Mouse (Mus musculus) midbrain, embryonic 13.5 days (tissue): Measurements from ENCODE around the gene Emc3. TPM values are rescaled to one million over a fixed set of nuclear protein-coding genes. Genes with fewer than 3 reads are reported as not detected.

Source experiments
- ATAC-seq: fragments of 200-750 bp; cut with Nextera tagmentation; 2 replicates; pipeline ENCODE4 v1.8.0; 2017; ENCODE audit warnings: mild to moderate bottlenecking, moderate TSS enrichment, moderate library complexity
- H3K27ac ChIP-seq: fragments of 300-500 bp; sonication (generic); 2 replicates; pipeline ENCODE4 v1.5.1; 2015; ENCODE audit warnings: inconsistent platforms, mild to moderate bottlenecking, moderate library complexity
- H3K27me3 ChIP-seq: fragments of 300-500 bp; sonication (generic); 2 replicates; pipeline ENCODE4 v1.6.1; 2015; ENCODE audit warnings: mild to moderate bottlenecking, inconsistent platforms
- H3K36me3 ChIP-seq: fragments of 300-500 bp; sonication (generic); 2 replicates; pipeline ENCODE4 v1.6.1; 2015; ENCODE audit warnings: mild to moderate bottlenecking, inconsistent platforms
- H3K4me1 ChIP-seq: fragments of 300-500 bp; sonication (generic); replicated peaks from 2 replicates; pipeline ENCODE4 v1.6.1; 2015; ENCODE audit warnings: inconsistent platforms
- H3K4me2 ChIP-seq: fragments of 300-500 bp; sonication (generic); replicated peaks from 2 replicates; pipeline ENCODE4 v1.6.1; 2015; ENCODE audit warnings: moderate library complexity, mild to moderate bottlenecking, inconsistent platforms
- H3K4me3 ChIP-seq: fragments of 300-500 bp; sonication (generic); replicated peaks from 2 replicates; pipeline ENCODE4 v1.5.1; 2015; ENCODE audit warnings: mild to moderate bottlenecking, inconsistent platforms
- H3K9ac ChIP-seq: fragments of 300-500 bp; sonication (generic); replicated peaks from 2 replicates; pipeline ENCODE4 v1.6.1; 2015; ENCODE audit warnings: mild to moderate bottlenecking, inconsistent platforms
- H3K9me3 ChIP-seq: fragments of 300-500 bp; sonication (generic); 2 replicates; pipeline ENCODE4 v1.6.1; 2016; ENCODE audit warnings: mild to moderate bottlenecking, inconsistent platforms
- WGBS: fragments of 180-500 bp; shearing (Covaris S2); methylation state at CpG from one replicate; pipeline ENCODE4 v1.1.7; 2015; 5-methylcytosine and 5-hydroxymethylcytosine counted together
- polyA plus RNA-seq: library from polyadenylated mRNA; unstranded; fragments of >200 nt; fragmentation: Nextera tagmentation; extraction: Ambion mirVana; gene quantifications from 2 replicates; pipeline ENCODE4 v1.2.1, GENCODE M21; 2015

The Emc3 gene
- polyA plus RNA-seq, 1 experiment from 2014 or later = 99.6 TPM

- H3K27ac ChIP-seq = no peak overlapping the region
- peak; percentile 79 for ATAC-seq
- peak overlapping the region; percentile 53 for H3K9ac ChIP-seq
Observed at GRCm38 (mm10) chr6:113494258-113494788, 37.1 kb downstream of the Emc3 start.

GRCm38 (mm10) chr6:113492101-113492864 is 39.2 kb downstream of the Emc3 start:
- ATAC-seq = no peak
- peaks cover 17% of the 10 kb centered on the region; the same call in 1 of the 2 replicates for H3K4me1 ChIP-seq
- H3K4me3 ChIP-seq = no peak overlapping the region
- no peak overlapping the region for H3K9ac ChIP-seq
- peaks cover 59% of the 10 kb centered on the region for H3K36me3 ChIP-seq
- WGBS = 83% methylated on average over 24 of the region's 24 CpGs
- H3K9me3 ChIP-seq = no peaks in the 10 kb centered on the region
- H3K27me3 ChIP-seq = peaks cover 14% of the 10 kb centered on the region
- H3K27ac ChIP-seq = no peak overlapping the region
- H3K4me2 ChIP-seq = no peak overlapping the region

More at GRCm38 (mm10) chr6:113494258-113494788, 37.1 kb downstream of the Emc3 start:
- peaks cover 14% of the 10 kb centered on the region for H3K27me3 ChIP-seq
- H3K4me3 ChIP-seq = peak overlapping the region; percentile 41
- peaks cover 17% of the 10 kb centered on the region; the same call in 1 of the 2 replicates for H3K4me1 ChIP-seq
- no peaks in the 10 kb centered on the region for H3K9me3 ChIP-seq
- H3K4me2 ChIP-seq = peak overlapping the region; percentile 58
- H3K36me3 ChIP-seq = peaks cover 41% of the 10 kb centered on the region
- WGBS = 1% methylated on average over 54 of the region's 54 CpGs

DNA sequence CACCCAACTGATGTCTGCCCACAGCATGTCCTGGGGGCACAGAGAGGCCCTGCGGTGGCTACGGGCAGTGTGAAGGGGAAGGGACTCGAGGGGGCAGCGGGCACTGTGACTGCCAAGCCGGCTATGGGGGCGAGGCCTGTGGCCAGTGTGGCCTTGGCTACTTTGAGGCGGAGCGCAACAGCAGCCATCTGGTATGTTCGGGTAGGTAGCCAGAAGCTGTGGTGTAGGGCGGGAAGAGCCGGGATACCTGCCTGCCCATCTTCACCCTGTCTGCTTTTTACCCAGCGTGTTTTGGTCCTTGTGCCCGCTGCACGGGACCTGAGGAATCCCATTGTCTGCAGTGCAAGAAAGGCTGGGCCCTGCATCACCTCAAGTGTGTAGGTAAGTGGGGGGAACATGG is 42.0 kb downstream of the Emc3 start:
- 95% methylated on average over 14 of the region's 14 CpGs for WGBS
- Histone ChIP-seq H3K4me1 (peaks cover 26% of the 10 kb centered on the region), H3K27me3 (no peaks in the 10 kb centered on the region), H3K4me2 (no peak overlapping the region), H3K9me3 (no peaks in the 10 kb centered on the region), H3K4me3 (no peak overlapping the region), H3K27ac (no peak overlapping the region), H3K9ac (no peak overlapping the region), H3K36me3 (peaks cover 64% of the 10 kb centered on the region)
- ATAC-seq = no peak

DNA sequence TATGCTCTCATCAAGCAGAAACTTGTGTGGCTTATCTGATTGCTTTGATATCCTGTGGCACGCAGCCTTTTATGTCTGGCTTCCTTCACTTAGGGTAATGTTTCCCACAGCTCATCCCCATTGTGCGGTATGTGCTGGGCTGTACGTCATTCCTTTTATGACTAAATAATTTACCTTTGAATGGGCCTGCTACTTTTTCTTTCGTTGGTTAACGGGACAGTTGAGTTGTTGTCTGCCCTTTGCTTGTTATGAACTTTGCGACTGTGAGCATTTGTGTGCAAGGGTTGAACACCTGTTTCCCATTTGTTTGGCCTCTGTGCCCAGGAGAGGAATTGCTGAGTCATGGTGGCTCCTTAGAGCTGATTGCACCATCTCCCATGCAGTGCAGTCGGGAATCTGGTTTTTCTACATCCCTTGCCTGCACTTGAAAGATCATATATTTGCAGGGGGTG is 44.3 kb downstream of the Emc3 start:
- peaks cover 51% of the 10 kb centered on the region for H3K36me3 ChIP-seq
- no peak overlapping the region for H3K4me3 ChIP-seq
- no peak overlapping the region for H3K27ac ChIP-seq
- H3K4me2 ChIP-seq = no peak overlapping the region
- H3K27me3 ChIP-seq = no peaks in the 10 kb centered on the region
- 64% methylated on average over 7 of the region's 7 CpGs for WGBS
- peaks cover 34% of the 10 kb centered on the region for H3K4me1 ChIP-seq
- ATAC-seq = no peak
- no peaks in the 10 kb centered on the region for H3K9me3 ChIP-seq
- H3K9ac ChIP-seq = no peak overlapping the region

GRCm38 (mm10) chr6:113483729-113484128 is 47.7 kb downstream of the Emc3 start:
- Histone ChIP-seq H3K9ac (peak overlapping the region; percentile 87), H3K36me3 (peaks cover 19% of the 10 kb centered on the region), H3K27me3 (peaks cover 24% of the 10 kb centered on the region; the same call in 1 of the 2 replicates), H3K27ac (peak overlapping the region; percentile 90), H3K4me2 (peak overlapping the region; percentile 84), H3K9me3 (no peaks in the 10 kb centered on the region), H3K4me3 (peak overlapping the region; percentile 65), H3K4me1 (peaks cover 41% of the 10 kb centered on the region)
- 6% methylated on average over 10 of the region's 10 CpGs for WGBS
- ATAC-seq = peak; percentile 75

GRCm38 (mm10) chr6:113483100-113483615 is 48.3 kb downstream of the Emc3 start, which contains the start of gene Creld1:
TSS of gene Creld1 (plus strand) at chr6:113483297.
- Histone ChIP-seq H3K9me3 (no peaks in the 10 kb centered on the region), H3K36me3 (peaks cover 14% of the 10 kb centered on the region), H3K27me3 (peaks cover 24% of the 10 kb centered on the region; the same call in 1 of the 2 replicates), H3K4me1 (peaks cover 41% of the 10 kb centered on the region), H3K4me3 (peak within 1 kb of the TSS; percentile 65), H3K9ac (peak within 1 kb of the TSS; percentile 87), H3K27ac (peak within 1 kb of the TSS; percentile 90), H3K4me2 (peak within 1 kb of the TSS; percentile 84)
- under 1% methylated on average over 26 of the region's 26 CpGs for WGBS
- peak; percentile 97 for ATAC-seq

DNA sequence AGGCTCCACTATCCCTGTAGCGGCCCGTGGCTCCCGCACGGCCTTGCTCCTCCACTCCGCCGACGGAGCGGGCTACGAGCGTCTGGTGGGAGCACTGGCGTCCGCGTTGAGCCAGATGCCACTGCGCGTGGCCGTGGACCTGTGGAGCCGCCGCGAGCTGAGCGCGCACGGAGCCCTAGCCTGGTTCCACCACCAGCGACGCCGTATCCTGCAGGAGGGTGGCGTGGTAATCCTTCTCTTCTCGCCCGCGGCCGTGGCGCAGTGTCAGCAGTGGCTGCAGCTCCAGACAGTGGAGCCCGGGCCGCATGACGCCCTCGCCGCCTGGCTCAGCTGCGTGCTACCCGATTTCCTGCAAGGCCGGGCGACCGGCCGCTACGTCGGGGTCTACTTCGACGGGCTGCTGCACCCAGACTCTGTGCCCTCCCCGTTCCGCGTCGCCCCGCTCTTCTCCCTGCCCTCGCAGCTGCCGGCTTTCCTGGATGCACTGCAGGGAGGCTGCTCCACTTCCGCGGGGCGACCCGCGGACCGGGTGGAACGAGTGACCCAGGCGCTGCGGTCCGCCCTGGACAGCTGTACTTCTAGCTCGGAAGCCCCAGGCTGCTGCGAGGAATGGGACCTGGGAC is 48.9 kb downstream of the Emc3 start:
- Histone ChIP-seq H3K27ac (peak overlapping the region; percentile 90), H3K4me3 (peak overlapping the region; percentile 65), H3K9ac (peak overlapping the region; percentile 74), H3K36me3 (peaks cover 8% of the 10 kb centered on the region), H3K4me2 (peak overlapping the region; percentile 84), H3K4me1 (peaks cover 41% of the 10 kb centered on the region), H3K9me3 (no peaks in the 10 kb centered on the region), H3K27me3 (peaks cover 24% of the 10 kb centered on the region; the same call in 1 of the 2 replicates)
- peak; percentile 64 for ATAC-seq
- WGBS = under 1% methylated on average over 65 of the region's 65 CpGs

GRCm38 (mm10) chr6:113480555-113481373 is 50.7 kb downstream of the Emc3 start:
- Histone ChIP-seq H3K9ac (no peak overlapping the region), H3K27me3 (peaks cover 24% of the 10 kb centered on the region; the same call in 1 of the 2 replicates), H3K36me3 (0 out of 2 replicates have a peak, but pooled peaks cover under 1% of the 10 kb centered on the region), H3K27ac (no peak overlapping the region), H3K9me3 (no peaks in the 10 kb centered on the region), H3K4me3 (no peak overlapping the region), H3K4me2 (no peak overlapping the region), H3K4me1 (peaks cover 34% of the 10 kb centered on the region)
- no peak for ATAC-seq
- WGBS = 70% methylated on average over 18 of the region's 18 CpGs

DNA sequence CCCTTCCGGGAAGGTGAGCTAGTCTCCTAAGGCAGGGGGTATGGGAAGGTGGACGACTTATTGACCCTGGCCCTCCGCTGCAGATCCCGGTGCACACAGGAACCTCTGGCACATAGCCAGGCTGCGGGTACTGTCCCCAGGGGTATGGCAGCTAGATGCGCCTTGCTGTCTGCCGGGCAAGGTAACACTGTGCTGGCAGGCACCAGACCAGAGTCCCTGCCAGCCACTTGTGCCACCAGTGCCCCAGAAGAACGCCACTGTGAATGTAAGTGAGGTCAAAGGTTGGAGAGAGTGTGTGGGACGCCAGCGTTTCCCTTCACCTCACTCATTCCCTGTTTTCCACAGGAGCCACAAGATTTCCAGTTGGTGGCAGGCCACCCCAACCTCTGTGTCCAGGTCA is 52.5 kb downstream of the Emc3 start:
- H3K9me3 ChIP-seq = no peaks in the 10 kb centered on the region
- H3K4me1 ChIP-seq = peaks cover 15% of the 10 kb centered on the region
- H3K36me3 ChIP-seq = no peaks in the 10 kb centered on the region
- no peak overlapping the region for H3K9ac ChIP-seq
- H3K4me2 ChIP-seq = no peak overlapping the region
- H3K27ac ChIP-seq = no peak overlapping the region
- H3K4me3 ChIP-seq = no peak overlapping the region
- no peak for ATAC-seq
- 86% methylated on average over 10 of the region's 10 CpGs for WGBS
- H3K27me3 ChIP-seq = peaks cover 24% of the 10 kb centered on the region; the same call in 1 of the 2 replicates

- no peak overlapping the region for H3K9ac ChIP-seq
- no peaks in the 10 kb centered on the region for H3K36me3 ChIP-seq
- H3K27me3 ChIP-seq = peaks cover 28% of the 10 kb centered on the region; the same call in 1 of the 2 replicates
- H3K4me2 ChIP-seq = no peak overlapping the region
- ATAC-seq = no peak
- peaks cover 9% of the 10 kb centered on the region for H3K4me1 ChIP-seq
- H3K27ac ChIP-seq = no peak overlapping the region
- 55% methylated on average over 7 of the region's 7 CpGs for WGBS
- H3K9me3 ChIP-seq = no peaks in the 10 kb centered on the region
- no peak overlapping the region for H3K4me3 ChIP-seq
Observed at GRCm38 (mm10) chr6:113477353-113477752, 54.1 kb downstream of the Emc3 start.

GRCm38 (mm10) chr6:113473715-113474114 is 57.7 kb downstream of the Emc3 start:
- no peak for ATAC-seq
- 80% methylated on average over 6 of the region's 6 CpGs for whole genome bisulfite sequencing
- H3K4me3 ChIP-seq = no peak overlapping the region
- H3K27me3 ChIP-seq = peaks cover 39% of the 10 kb centered on the region
- H3K4me2 ChIP-seq = no peak overlapping the region
- H3K4me1 ChIP-seq = peaks cover 15% of the 10 kb centered on the region
- no peaks in the 10 kb centered on the region for H3K36me3 ChIP-seq
- no peak overlapping the region for H3K27ac ChIP-seq
- H3K9ac ChIP-seq = no peak overlapping the region
- no peaks in the 10 kb centered on the region for H3K9me3 ChIP-seq
